Mouse (Mus musculus) activated CD4-positive, CD25-positive, alpha-beta regulatory T cell, adult 9 weeks (primary cell): ENCODE results near the gene Wdr70. TPM values are rescaled to one million over a fixed set of nuclear protein-coding genes. Genes with fewer than 3 reads are reported as not detected.

Source experiments
- polyA plus RNA-seq: library from polyadenylated mRNA; unstranded; fragments of 100-300 nt; shearing (Covaris generic); gene quantifications from one replicate; pipeline ENCODE4 v1.2.1, GENCODE M21; 2017

The Wdr70 gene
- polyA plus RNA-seq = 43.8 TPM

GRCm38 (mm10) chr15:8098774-8099749 is at the start of gene Wdr70:
Gene Wdr70, minus strand, starts transcription at chr15:8099209.

GRCm38 (mm10) chr15:8108966-8109743 is 10.1 kb upstream of the Wdr70 start, which contains the start of gene Nup155:
Gene Nup155, plus strand, starts transcription at chr15:8109273.

Other genes with a start within 250 kb of the Wdr70 start
- gene Nup155, start 10.1 kb upstream of the Wdr70 start, polyA plus RNA-seq = 19.4 TPM
- gene Cplane1, start 69.9 kb upstream of the Wdr70 start, polyA plus RNA-seq = 11.9 TPM